Mouse (Mus musculus) liver, postnatal 0 days (tissue): ENCODE results near the gene Zdhhc14.

Source experiments
- CTCF ChIP-seq: sonication (generic); IDR thresholded peaks from 2 replicates; pipeline ENCODE4 v1.5.1; 2016; ENCODE audit warnings: antibody characterized with exemption, low read depth
- EP300 ChIP-seq: IDR thresholded peaks from 2 replicates; pipeline ENCODE4 v1.6.1; 2016; ENCODE audit warnings: antibody characterized with exemption, low read depth, mild to moderate bottlenecking

DNA sequence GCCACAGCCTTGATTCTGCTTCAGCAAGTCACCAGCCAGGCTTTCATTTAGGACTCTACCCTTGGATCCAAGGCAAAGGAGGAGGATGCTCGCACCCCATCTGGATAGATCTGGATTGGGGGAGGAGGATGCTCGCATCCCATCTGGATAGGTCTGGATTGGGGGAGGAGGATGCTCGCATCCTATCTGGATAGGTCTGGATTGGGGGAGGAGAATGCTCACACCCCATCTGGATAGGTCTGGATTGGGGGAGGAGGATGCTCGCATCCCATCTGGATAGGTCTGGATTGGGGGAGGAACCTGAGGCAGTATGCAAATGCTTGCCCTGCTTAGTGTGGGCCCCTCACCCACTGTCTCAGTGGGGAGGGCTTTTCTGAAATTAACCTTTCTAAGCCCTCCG is 271.4 kb downstream of the Zdhhc14 start:
- no peak for TF ChIP-seq EP300
- TF ChIP-seq CTCF: no peak
